26 mouse cellular contexts compared by ENCODE assay signal in the genomic region with DNA sequence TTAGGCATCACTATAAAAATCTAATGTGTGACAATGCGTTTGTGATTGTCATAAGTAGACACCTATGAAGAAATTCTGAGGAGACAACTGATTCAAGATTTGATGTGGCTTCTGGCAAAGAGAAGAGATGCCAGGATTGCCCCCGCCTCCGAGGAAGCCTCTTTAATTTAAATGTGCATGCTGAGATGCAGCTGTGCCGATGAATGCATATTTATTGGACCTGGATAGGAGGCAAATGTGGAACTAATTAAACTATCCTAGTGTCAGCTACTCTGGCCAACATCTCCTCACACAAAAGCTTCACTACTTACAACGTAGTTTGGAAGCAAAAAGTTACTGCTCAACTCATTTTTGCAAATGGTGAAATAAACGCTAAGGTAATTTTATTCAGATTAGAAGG.
DNase-seq lines count a peak whose midpoint lies in the region; ATAC-seq and TF ChIP-seq lines count a peak whose summit lies in the region.
"Had no signal": no experiment of that assay in that cellular context is flagged by ENCODE, and none has a peak within 500 bp of the region (broad histone marks: within the 10 kb centered on the region; RNA-seq: fewer than 3 reads in every experiment).

No protein-coding gene starts in this region.

- ATAC-seq in embryonic facial prominence, embryonic 14.5 days (ENCODE audit: low read depth): no peak
- ATAC-seq in hindbrain, embryonic 16.5 days: 0 out of 2 replicates have a peak, but pooled peaks have one; percentile 54
- ATAC-seq: activated CD4-positive, CD25-positive, alpha-beta regulatory T cell, adult 4 months; CD4-positive, CD25-positive, alpha-beta regulatory T cell, adult 4 months; forebrain, embryonic 13.5 days; forebrain, embryonic 15.5 days; forebrain, postnatal 0 days; Patski had no signal

- no peak for TF ChIP-seq POLR2A in brain, embryonic 14.5 days (IDR thresholded peaks at IDR 0.05; ENCODE audit: borderline replicate concordance, extremely low read depth, insufficient read depth, insufficient read length, poor library complexity, severe bottlenecking)

- H3K4me1 ChIP-seq in embryonic facial prominence, embryonic 14.5 days (ENCODE audit: control insufficient read depth, insufficient read depth, low read length): no peaks in the 10 kb centered on the region
- 0 out of 2 replicates have a peak, but pooled peaks cover 2% of the 10 kb centered on the region for H3K4me1 ChIP-seq in embryonic facial prominence, embryonic 10.5 days
- no peaks in the 10 kb centered on the region for H3K4me1 ChIP-seq in hindbrain, embryonic 16.5 days (ENCODE audit: control insufficient read depth, insufficient read depth, low read depth, low read length)
- no peaks in the 10 kb centered on the region for H3K4me1 ChIP-seq in hindbrain, embryonic 10.5 days (replicated peaks)
- H3K4me1 ChIP-seq: embryonic facial prominence, embryonic 13.5 days; forebrain, embryonic 13.5 days; forebrain, embryonic 15.5 days had no signal

- no peaks in the 10 kb centered on the region for H3K9me3 ChIP-seq in embryonic facial prominence, embryonic 14.5 days (ENCODE audit: control insufficient read depth, low read length)
- no peaks in the 10 kb centered on the region for H3K9me3 ChIP-seq in embryonic facial prominence, embryonic 10.5 days
- no peaks in the 10 kb centered on the region for H3K9me3 ChIP-seq in hindbrain, embryonic 16.5 days (ENCODE audit: control insufficient read depth, low read length)
- H3K9me3 ChIP-seq in hindbrain, embryonic 10.5 days: no peaks in the 10 kb centered on the region
- H3K9me3 ChIP-seq: embryonic facial prominence, embryonic 13.5 days; forebrain, embryonic 13.5 days; forebrain, embryonic 15.5 days; G1E had no signal

- peak; percentile 46 for DNase-seq in embryonic facial prominence, embryonic 14.5 days (ENCODE audit: low spot score)
- no peak for DNase-seq in embryonic facial prominence, embryonic 10.5 days (ENCODE audit: low spot score)
- DNase-seq in hindbrain, embryonic 10.5 days (ENCODE audit: low spot score): no peak
- DNase-seq in left cerebral cortex, postnatal 4 days: peak; percentile 2
- DNase-seq in left cerebral cortex, adult 9 months (ENCODE audit: low spot score in 2 of 2): no peak
- DNase-seq in brain, embryonic 14.5 days (ENCODE audit: low read depth): peak; percentile 46
- DNase-seq: adrenal gland, adult 8-10 months; adrenal gland, postnatal 14 days; adrenal gland, postnatal 36 days; B cell, adult 2 months; cerebellum, adult 11 months; cerebellum, adult 18-20 months; cerebellum, adult 8-10 months; cerebellum, adult 9-11 months; cerebellum, postnatal 14 days; cerebellum, postnatal 36 days; forebrain, postnatal 0 days had no signal

- H3K9ac ChIP-seq in embryonic facial prominence, embryonic 14.5 days (ENCODE audit: low read depth, low read length): no peak overlapping the region
- no peak overlapping the region for H3K9ac ChIP-seq in hindbrain, embryonic 16.5 days (ENCODE audit: low read depth, low read length)
- H3K9ac ChIP-seq: embryonic facial prominence, embryonic 13.5 days; forebrain, embryonic 13.5 days; forebrain, embryonic 15.5 days; forebrain, postnatal 0 days had no signal

- no peak overlapping the region for H3K4me2 ChIP-seq in embryonic facial prominence, embryonic 14.5 days (ENCODE audit: low read depth, low read length)
- no peak overlapping the region for H3K4me2 ChIP-seq in hindbrain, embryonic 16.5 days (ENCODE audit: low read length)
- H3K4me2 ChIP-seq: embryonic facial prominence, embryonic 13.5 days; forebrain, embryonic 13.5 days; forebrain, embryonic 15.5 days had no signal

- no peak for TF ChIP-seq CTCF in brain, embryonic 14.5 days (IDR thresholded peaks at IDR 0.05; ENCODE audit: borderline replicate concordance, extremely low read depth, insufficient read depth, insufficient read length)

- WGBS in embryonic facial prominence, embryonic 14.5 days: 43% methylated on average over 6 of the region's 6 CpGs
- whole genome bisulfite sequencing in embryonic facial prominence, embryonic 10.5 days: 54% methylated on average over 6 of the region's 6 CpGs
- 36% methylated on average over 6 of the region's 6 CpGs for WGBS in hindbrain, embryonic 16.5 days
- 55% methylated on average over 6 of the region's 6 CpGs for whole genome bisulfite sequencing in hindbrain, embryonic 10.5 days

- H3K4me3 ChIP-seq in embryonic facial prominence, embryonic 14.5 days (ENCODE audit: low read depth, low read length): no peak overlapping the region
- H3K4me3 ChIP-seq in embryonic facial prominence, embryonic 10.5 days: no peak overlapping the region
- no peak overlapping the region for H3K4me3 ChIP-seq in hindbrain, embryonic 16.5 days (ENCODE audit: low read length)
- no peak overlapping the region for H3K4me3 ChIP-seq in hindbrain, embryonic 10.5 days
- H3K4me3 ChIP-seq: embryonic facial prominence, embryonic 13.5 days; forebrain, embryonic 13.5 days; forebrain, embryonic 15.5 days had no signal

- H3K27me3 ChIP-seq in embryonic facial prominence, embryonic 14.5 days (replicated peaks; ENCODE audit: control insufficient read depth, insufficient read depth, low read length): no peaks in the 10 kb centered on the region
- no peaks in the 10 kb centered on the region for H3K27me3 ChIP-seq in embryonic facial prominence, embryonic 10.5 days (replicated peaks; ENCODE audit: low read depth, poor library complexity, severe bottlenecking)
- H3K27me3 ChIP-seq in hindbrain, embryonic 16.5 days (replicated peaks; ENCODE audit: control insufficient read depth, insufficient read depth, low read length): no peaks in the 10 kb centered on the region
- no peaks in the 10 kb centered on the region for H3K27me3 ChIP-seq in hindbrain, embryonic 10.5 days (ENCODE audit: insufficient read depth, poor library complexity, severe bottlenecking)
- H3K27me3 ChIP-seq: CH12.LX; embryonic facial prominence, embryonic 13.5 days; forebrain, embryonic 13.5 days; forebrain, embryonic 15.5 days had no signal

- no peak overlapping the region for H3K27ac ChIP-seq in embryonic facial prominence, embryonic 14.5 days (replicated peaks; ENCODE audit: low read depth, low read length)
- H3K27ac ChIP-seq in embryonic facial prominence, embryonic 10.5 days (replicated peaks): no peak overlapping the region
- H3K27ac ChIP-seq in hindbrain, embryonic 16.5 days (ENCODE audit: low read depth, low read length): no peak overlapping the region
- no peak overlapping the region for H3K27ac ChIP-seq in hindbrain, embryonic 10.5 days
- H3K27ac ChIP-seq: embryonic facial prominence, embryonic 13.5 days; forebrain, embryonic 13.5 days; forebrain, embryonic 15.5 days had no signal

- intact Hi-C loops in left cerebral cortex, postnatal 4 days (cut with DNase I): no loop called here

- H3K36me3 ChIP-seq in embryonic facial prominence, embryonic 14.5 days (ENCODE audit: control insufficient read depth, insufficient read depth, low read length): no peaks in the 10 kb centered on the region
- no peaks in the 10 kb centered on the region for H3K36me3 ChIP-seq in embryonic facial prominence, embryonic 10.5 days (replicated peaks)
- H3K36me3 ChIP-seq in hindbrain, embryonic 16.5 days (ENCODE audit: control insufficient read depth, insufficient read depth, low read length): no peaks in the 10 kb centered on the region
- H3K36me3 ChIP-seq in hindbrain, embryonic 10.5 days: no peaks in the 10 kb centered on the region
- H3K36me3 ChIP-seq: embryonic facial prominence, embryonic 13.5 days; forebrain, embryonic 15.5 days; G1E had no signal

Comparison
In these comparisons a context has a peak if more than half of its experiments do, and no peak if none do; other contexts are left out.
1. DNase-seq: peak in embryonic facial prominence, embryonic 14.5 days (single experiment), left cerebral cortex, postnatal 4 days (single experiment) and brain, embryonic 14.5 days (single experiment); none in embryonic facial prominence, embryonic 10.5 days (single experiment), hindbrain, embryonic 10.5 days (single experiment) and left cerebral cortex, adult 9 months (0 of 2).